Mouse (Mus musculus) forebrain, embryonic 15.5 days (tissue): ENCODE measurements around the gene Creg1. TPM values are rescaled to one million over a fixed set of nuclear protein-coding genes. Genes with fewer than 3 reads are reported as not detected.

Experiments used
- ATAC-seq: fragments of 200-750 bp; cut with Nextera tagmentation; replicated peaks from 2 replicates; pipeline ENCODE4 v1.8.0; 2017; ENCODE audit warnings: mild to moderate bottlenecking, moderate TSS enrichment, moderate library complexity
- H3K27ac ChIP-seq: fragments of 300-500 bp; sonication (generic); replicated peaks from 2 replicates; pipeline ENCODE4 v1.5.1; 2015; ENCODE audit warnings: mild to moderate bottlenecking, inconsistent platforms
- H3K27me3 ChIP-seq: fragments of 300-500 bp; sonication (generic); 2 replicates; pipeline ENCODE4 v1.6.1; 2015; ENCODE audit warnings: inconsistent platforms
- H3K36me3 ChIP-seq: fragments of 300-500 bp; sonication (generic); 2 replicates; pipeline ENCODE4 v1.6.1; 2015; ENCODE audit warnings: mild to moderate bottlenecking, inconsistent platforms
- H3K4me1 ChIP-seq: fragments of 300-500 bp; sonication (generic); 2 replicates; pipeline ENCODE4 v1.6.1; 2015; ENCODE audit warnings: inconsistent platforms
- H3K4me2 ChIP-seq: fragments of 300-500 bp; sonication (generic); replicated peaks from 2 replicates; pipeline ENCODE4 v1.6.1; 2015; ENCODE audit warnings: mild to moderate bottlenecking, inconsistent platforms
- H3K4me3 ChIP-seq: fragments of 300-500 bp; sonication (generic); 2 replicates; pipeline ENCODE4 v1.5.1; 2015; ENCODE audit warnings: mild to moderate bottlenecking, inconsistent platforms
- H3K9ac ChIP-seq: fragments of 300-500 bp; sonication (generic); replicated peaks from 2 replicates; pipeline ENCODE4 v1.6.1; 2015; ENCODE audit warnings: mild to moderate bottlenecking, inconsistent platforms
- H3K9me3 ChIP-seq: fragments of 300-500 bp; sonication (generic); 2 replicates; pipeline ENCODE4 v1.6.1; 2016; ENCODE audit warnings: inconsistent platforms
- WGBS: fragments of 180-500 bp; shearing (Covaris S2); methylation state at CpG from one replicate; pipeline ENCODE4 v1.1.7; 2015; ENCODE audit warnings: mixed read lengths; 5-methylcytosine and 5-hydroxymethylcytosine counted together
- polyA plus RNA-seq: library from polyadenylated mRNA; unstranded; fragments of >200 nt; fragmentation: Nextera tagmentation; extraction: Ambion mirVana; gene quantifications from 2 replicates; pipeline ENCODE4 v1.2.1, GENCODE M21; 2015

Gene Creg1
- polyA plus RNA-seq, 1 experiment from 2014 or later: 18.3 TPM

GRCm38 (mm10) chr1:165775518-165776294, 12.2 kb downstream of the Creg1 start:
- WGBS: 38% methylated on average over 19 of the region's 19 CpGs
- Histone ChIP-seq H3K4me1 (peaks cover 15% of the 10 kb centered on the region), H3K4me2 (no peak overlapping the region), H3K27ac (no peak overlapping the region), H3K36me3 (no peaks in the 10 kb centered on the region), H3K27me3 (peaks cover 4% of the 10 kb centered on the region; the same call in 1 of the 2 replicates), H3K9me3 (no peaks in the 10 kb centered on the region), H3K4me3 (no peak overlapping the region), H3K9ac (no peak overlapping the region)
- ATAC-seq: 0 out of 2 replicates have a peak, but pooled peaks have one; percentile 8

GRCm38 (mm10) chr1:165779954-165780585, 16.5 kb downstream of the Creg1 start:
- Histone ChIP-seq H3K4me2 (peak overlapping the region; percentile 58), H3K9ac (peak overlapping the region; percentile 41), H3K4me1 (peaks cover 13% of the 10 kb centered on the region), H3K4me3 (peak overlapping the region; percentile 38), H3K27me3 (peaks cover 4% of the 10 kb centered on the region; the same call in 1 of the 2 replicates), H3K27ac (no peak overlapping the region), H3K9me3 (no peaks in the 10 kb centered on the region), H3K36me3 (no peaks in the 10 kb centered on the region)
- under 1% methylated on average over 13 of the region's 13 CpGs for WGBS
- ATAC-seq: peak; percentile 60

- 2% methylated on average over 20 of the region's 20 CpGs for WGBS
- peak overlapping the region; percentile 38 for H3K4me3 ChIP-seq
- no peaks in the 10 kb centered on the region for H3K36me3 ChIP-seq
- peak overlapping the region; percentile 41 for H3K9ac ChIP-seq
- H3K9me3 ChIP-seq: no peaks in the 10 kb centered on the region
- H3K27me3 ChIP-seq: peaks cover 4% of the 10 kb centered on the region; the same call in 1 of the 2 replicates
- H3K4me2 ChIP-seq: peak overlapping the region; percentile 58
- ATAC-seq: peak; percentile 73
- peaks cover 13% of the 10 kb centered on the region for H3K4me1 ChIP-seq
- no peak overlapping the region for H3K27ac ChIP-seq
Measured at GRCm38 (mm10) chr1:165780586-165781111, 17.1 kb downstream of the Creg1 start.

GRCm38 (mm10) chr1:165781426-165781825, 17.9 kb downstream of the Creg1 start:
- whole genome bisulfite sequencing: 86% methylated on average over 9 of the region's 9 CpGs
- Histone ChIP-seq H3K4me3 (no peak overlapping the region), H3K4me2 (no peak overlapping the region), H3K27ac (no peak overlapping the region), H3K9me3 (no peaks in the 10 kb centered on the region), H3K36me3 (no peaks in the 10 kb centered on the region), H3K27me3 (peaks cover 4% of the 10 kb centered on the region; the same call in 1 of the 2 replicates), H3K4me1 (peaks cover 21% of the 10 kb centered on the region), H3K9ac (no peak overlapping the region)
- no peak for ATAC-seq

GRCm38 (mm10) chr1:165781911-165782310, 18.4 kb downstream of the Creg1 start:
- peaks cover 23% of the 10 kb centered on the region for H3K4me1 ChIP-seq
- no peak overlapping the region for H3K4me3 ChIP-seq
- no peak overlapping the region for H3K27ac ChIP-seq
- ATAC-seq: no peak
- no peak overlapping the region for H3K9ac ChIP-seq
- 90% methylated on average over 12 of the region's 12 CpGs for WGBS
- no peaks in the 10 kb centered on the region for H3K9me3 ChIP-seq
- peaks cover 4% of the 10 kb centered on the region; the same call in 1 of the 2 replicates for H3K27me3 ChIP-seq
- no peaks in the 10 kb centered on the region for H3K36me3 ChIP-seq
- no peak overlapping the region for H3K4me2 ChIP-seq

- peak; percentile 27; the same call in 1 of the 2 replicates for ATAC-seq
- WGBS: 32% methylated on average over 11 of the region's 11 CpGs
- H3K9ac ChIP-seq: no peak overlapping the region
- peaks cover 9% of the 10 kb centered on the region for H3K4me1 ChIP-seq
- H3K9me3 ChIP-seq: no peaks in the 10 kb centered on the region
- no peaks in the 10 kb centered on the region for H3K36me3 ChIP-seq
- no peaks in the 10 kb centered on the region for H3K27me3 ChIP-seq
- H3K4me3 ChIP-seq: no peak overlapping the region
- 0 out of 2 replicates have a peak overlapping the region, but pooled peaks have one; percentile 0 for H3K4me2 ChIP-seq
- H3K27ac ChIP-seq: 0 out of 2 replicates have a peak overlapping the region, but pooled peaks have one; percentile 40
Measured at GRCm38 (mm10) chr1:165786296-165786695, 22.8 kb downstream of the Creg1 start.

- no peaks in the 10 kb centered on the region for H3K36me3 ChIP-seq
- no peak within 1 kb of the TSS for H3K4me3 ChIP-seq
- 73% methylated on average over 8 of the region's 8 CpGs for WGBS
- no peak for ATAC-seq
- H3K9me3 ChIP-seq: no peaks in the 10 kb centered on the region
- no peak within 1 kb of the TSS for H3K4me2 ChIP-seq
- peaks cover 9% of the 10 kb centered on the region for H3K4me1 ChIP-seq
- no peaks in the 10 kb centered on the region for H3K27me3 ChIP-seq
- H3K9ac ChIP-seq: no peak within 1 kb of the TSS
- H3K27ac ChIP-seq: no peak within 1 kb of the TSS
Measured at GRCm38 (mm10) chr1:165788511-165788910, 25.0 kb downstream of the Creg1 start, which contains the start of gene Cd247. Gene Cd247 (plus strand): TSS chr1:165788681.

- Histone ChIP-seq H3K27me3 (no peaks in the 10 kb centered on the region), H3K4me1 (peaks cover 9% of the 10 kb centered on the region), H3K9ac (no peak overlapping the region), H3K4me2 (no peak overlapping the region), H3K36me3 (no peaks in the 10 kb centered on the region), H3K4me3 (no peak overlapping the region), H3K9me3 (no peaks in the 10 kb centered on the region), H3K27ac (no peak overlapping the region)
- WGBS: 88% methylated on average over 17 of the region's 17 CpGs
- no peak for ATAC-seq
Measured at GRCm38 (mm10) chr1:165789066-165789660, 25.6 kb downstream of the Creg1 start.

- Histone ChIP-seq H3K4me1 (peaks cover 9% of the 10 kb centered on the region), H3K9me3 (no peaks in the 10 kb centered on the region), H3K4me3 (no peak overlapping the region), H3K27me3 (no peaks in the 10 kb centered on the region), H3K27ac (no peak overlapping the region), H3K9ac (no peak overlapping the region), H3K4me2 (no peak overlapping the region), H3K36me3 (no peaks in the 10 kb centered on the region)
- ATAC-seq: no peak
- 93% methylated on average over 6 of the region's 6 CpGs for WGBS
Measured at GRCm38 (mm10) chr1:165789963-165790362, 26.4 kb downstream of the Creg1 start.

GRCm38 (mm10) chr1:165790461-165791210, 27.1 kb downstream of the Creg1 start:
- no peak overlapping the region for H3K4me3 ChIP-seq
- no peak for ATAC-seq
- no peak overlapping the region for H3K4me2 ChIP-seq
- no peaks in the 10 kb centered on the region for H3K9me3 ChIP-seq
- H3K36me3 ChIP-seq: no peaks in the 10 kb centered on the region
- H3K4me1 ChIP-seq: peaks cover 9% of the 10 kb centered on the region
- H3K27ac ChIP-seq: no peak overlapping the region
- 88% methylated on average over 17 of the region's 17 CpGs for WGBS
- H3K9ac ChIP-seq: no peak overlapping the region
- H3K27me3 ChIP-seq: no peaks in the 10 kb centered on the region

GRCm38 (mm10) chr1:165791411-165791810, 27.9 kb downstream of the Creg1 start:
- no peak overlapping the region for H3K4me2 ChIP-seq
- no peaks in the 10 kb centered on the region for H3K9me3 ChIP-seq
- WGBS: 90% methylated on average over 9 of the region's 9 CpGs
- no peaks in the 10 kb centered on the region for H3K27me3 ChIP-seq
- no peak overlapping the region for H3K9ac ChIP-seq
- no peaks in the 10 kb centered on the region for H3K36me3 ChIP-seq
- H3K27ac ChIP-seq: no peak overlapping the region
- no peak for ATAC-seq
- H3K4me3 ChIP-seq: no peak overlapping the region
- H3K4me1 ChIP-seq: peaks cover 2% of the 10 kb centered on the region
